Mouse (Mus musculus) thymus, postnatal 4 days (tissue): Measurements from ENCODE around the gene Ppbp.
A peak's percentile ranks its signal among the peaks of the same experiment; 100 is the strongest.

Experiments
- DNase-seq: peaks from one replicate; pipeline ENCODE4 v3.0.0; 2021

The Ppbp gene

GRCm38 (mm10) chr5:90768218-90768617 is at the start of gene Ppbp:
Ppbp (plus strand) TSS chr5:90768518.
- DNase-seq: no peak

GRCm38 (mm10) chr5:90722656-90723055 is 45.7 kb upstream of the Ppbp start:
- no peak for DNase-seq

GRCm38 (mm10) chr5:90728254-90728653 is 40.1 kb upstream of the Ppbp start:
- no peak for DNase-seq

- DNase-seq: no peak
Observed at GRCm38 (mm10) chr5:90731480-90731879, 36.8 kb upstream of the Ppbp start.

GRCm38 (mm10) chr5:90742029-90742428 is 26.3 kb upstream of the Ppbp start:
- no peak for DNase-seq

- DNase-seq: no peak
Observed at GRCm38 (mm10) chr5:90753934-90754333, 14.4 kb upstream of the Ppbp start.

GRCm38 (mm10) chr5:90758020-90758605 is 10.2 kb upstream of the Ppbp start:
- no peak for DNase-seq

GRCm38 (mm10) chr5:90759077-90760065 is 8.9 kb upstream of the Ppbp start, which contains the start of gene Cxcl5:
Cxcl5 (plus strand) TSS chr5:90759360.
- no peak for DNase-seq

GRCm38 (mm10) chr5:90760303-90760702 is 8.0 kb upstream of the Ppbp start:
- DNase-seq: no peak

- DNase-seq: no peak
Observed at GRCm38 (mm10) chr5:90760844-90761243, 7.5 kb upstream of the Ppbp start.

- DNase-seq: no peak
Observed at GRCm38 (mm10) chr5:90761834-90762233, 6.5 kb upstream of the Ppbp start.

GRCm38 (mm10) chr5:90763912-90764665 is 4.2 kb upstream of the Ppbp start:
- DNase-seq: no peak

- no peak for DNase-seq
Observed at GRCm38 (mm10) chr5:90765821-90766606, 2.3 kb upstream of the Ppbp start.

GRCm38 (mm10) chr5:90771369-90771768 is 3.1 kb downstream of the Ppbp start:
- DNase-seq: no peak

GRCm38 (mm10) chr5:90771880-90772653 is 3.7 kb downstream of the Ppbp start, which contains the start of gene Pf4:
Pf4 (plus strand) TSS chr5:90772435.
- no peak for DNase-seq

GRCm38 (mm10) chr5:90775562-90775961 is 7.2 kb downstream of the Ppbp start:
- no peak for DNase-seq

GRCm38 (mm10) chr5:90777621-90778020 is 9.3 kb downstream of the Ppbp start:
- DNase-seq: no peak

- no peak for DNase-seq
Observed at GRCm38 (mm10) chr5:90778856-90779255, 10.5 kb downstream of the Ppbp start.

- no peak for DNase-seq
Observed at GRCm38 (mm10) chr5:90783697-90784096, 15.4 kb downstream of the Ppbp start.

- DNase-seq: peak; percentile 8
Observed at GRCm38 (mm10) chr5:90785659-90786588, 17.6 kb downstream of the Ppbp start, which contains the start of gene Cxcl3. Cxcl3 (plus strand) TSS chr5:90786103.
